Mouse (Mus musculus): ENCODE data around the gene Gnl3l.

GRCm38 (mm10) chrX:150996775-150997174, 20.3 kb downstream of the Gnl3l start:
- no peak for TF ChIP-seq CTCF (IDR thresholded peaks at IDR 0.05; ENCODE audit: borderline replicate concordance, extremely low read depth, insufficient read depth, insufficient read length)
- TF ChIP-seq POLR2A (IDR thresholded peaks at IDR 0.05; ENCODE audit: borderline replicate concordance, extremely low read depth, insufficient read depth, insufficient read length, poor library complexity, severe bottlenecking) = no peak

Measured in brain, embryonic 14.5 days (tissue).